Mouse (Mus musculus) frontal cortex, postnatal 14 days (tissue): Measurements from ENCODE around the gene Klk1b24.
"Not testable (repeated sequence)": the region's sequence is repeated elsewhere in the genome, so short reads cannot be mapped to it uniquely, and the experiment has no call there.

Source experiments
- DNase-seq, 2 experiments: peaks; one replicate each; pipeline ENCODE4 v3.0.0; 2022; ENCODE audit warnings: low spot score in 2 of 2

Gene Klk1b24

DNA sequence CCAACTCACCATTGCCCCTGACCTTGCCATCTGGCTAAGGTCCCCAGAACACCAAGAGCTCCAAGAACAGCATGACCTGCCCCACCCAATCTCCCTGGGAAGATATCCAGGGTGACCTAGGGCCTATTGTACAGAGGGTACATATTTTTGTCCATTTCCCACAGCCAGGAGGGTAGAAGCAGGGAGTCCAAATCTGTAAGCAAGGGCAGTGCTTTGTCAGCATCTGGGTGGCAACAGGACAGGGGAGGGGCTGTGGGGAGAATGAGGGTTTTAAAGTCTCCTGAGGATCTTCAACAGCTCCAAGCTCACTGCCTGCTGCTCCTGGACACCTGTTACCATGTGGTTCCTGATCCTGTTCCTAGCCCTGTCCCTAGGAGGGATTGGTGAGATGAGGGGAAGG lies at the start of gene Klk1b24:
Gene Klk1b24, plus strand, starts transcription at position 301 of the 400 bp plus-strand sequence.
- DNase-seq: not testable (repeated sequence)

DNA sequence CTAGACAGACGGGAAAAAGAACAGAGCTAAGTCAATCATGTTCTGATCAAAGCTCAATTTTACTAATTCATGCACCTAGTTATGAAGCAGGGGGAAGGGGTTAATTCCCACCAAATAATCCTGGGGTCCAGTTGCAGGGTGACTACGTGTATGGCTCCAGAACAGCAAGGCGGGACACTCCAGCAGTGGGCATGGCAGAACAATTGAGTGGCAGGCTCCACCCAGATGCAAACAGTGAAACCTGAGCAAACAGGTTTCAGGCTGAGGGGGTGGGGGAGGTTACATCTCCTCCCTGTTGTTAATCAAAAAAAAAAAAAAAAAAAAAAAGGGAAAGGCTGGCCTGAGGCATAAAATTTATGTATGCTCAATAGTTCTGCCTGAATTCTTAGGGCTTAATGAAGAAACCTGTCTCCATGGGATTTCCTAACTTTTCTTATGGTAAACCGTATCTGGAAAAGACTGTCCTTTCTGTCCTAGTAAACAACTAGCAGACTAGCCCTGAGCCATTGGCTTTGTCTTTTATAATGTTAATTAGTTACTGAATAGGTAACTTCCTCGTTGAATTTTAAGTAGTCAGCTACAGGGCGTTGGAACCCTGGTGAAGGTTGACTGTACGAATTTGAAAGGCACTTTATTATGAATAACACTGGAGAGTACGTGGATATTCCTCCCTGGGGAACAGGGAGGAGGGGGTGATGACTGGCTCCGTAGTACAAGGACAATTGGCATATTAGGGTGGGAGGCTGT lies 8.6 kb upstream of the Klk1b24 start:
- DNase-seq: no peak

DNA sequence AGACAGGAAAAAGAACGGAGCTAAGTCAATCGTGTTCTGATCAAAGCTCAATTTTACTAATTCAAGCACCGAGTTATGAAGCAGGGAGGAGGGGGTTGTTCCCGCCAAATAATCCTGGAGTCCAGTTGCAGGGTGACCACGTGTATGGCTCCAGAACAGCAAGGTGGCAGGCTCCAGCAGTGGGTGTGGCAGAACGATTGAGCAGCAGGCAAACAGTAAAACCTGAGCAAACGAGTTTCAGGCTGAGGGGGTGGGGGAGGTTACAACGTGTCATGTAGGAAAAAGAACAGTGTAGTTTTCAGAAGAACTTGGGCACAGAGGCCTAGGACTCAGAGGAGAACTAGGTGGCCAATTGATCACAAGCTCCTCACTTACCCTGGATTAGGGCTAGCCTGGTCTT lies 1.5 kb upstream of the Klk1b24 start:
- not testable (repeated sequence) for DNase-seq

DNA sequence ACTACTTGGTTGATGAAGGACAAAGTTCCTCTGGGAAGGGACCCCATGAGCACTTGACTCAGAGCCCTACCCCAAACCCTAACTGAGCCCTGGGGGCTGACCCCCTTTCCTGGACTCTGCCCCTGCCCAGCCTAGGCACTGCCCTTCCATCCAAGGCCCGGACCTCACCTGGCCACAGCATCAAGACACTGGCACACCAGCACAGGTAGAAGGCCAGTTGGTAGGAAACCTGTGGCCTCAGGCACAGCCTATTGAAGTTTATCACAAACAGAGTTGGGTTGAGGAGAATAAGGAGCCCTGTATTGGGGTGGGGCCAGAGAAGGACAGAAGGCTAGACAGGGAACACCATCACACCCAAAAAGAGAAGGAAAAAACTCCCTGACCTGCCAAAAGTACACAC lies 5.4 kb downstream of the Klk1b24 start:
- not testable (repeated sequence) for DNase-seq

DNA sequence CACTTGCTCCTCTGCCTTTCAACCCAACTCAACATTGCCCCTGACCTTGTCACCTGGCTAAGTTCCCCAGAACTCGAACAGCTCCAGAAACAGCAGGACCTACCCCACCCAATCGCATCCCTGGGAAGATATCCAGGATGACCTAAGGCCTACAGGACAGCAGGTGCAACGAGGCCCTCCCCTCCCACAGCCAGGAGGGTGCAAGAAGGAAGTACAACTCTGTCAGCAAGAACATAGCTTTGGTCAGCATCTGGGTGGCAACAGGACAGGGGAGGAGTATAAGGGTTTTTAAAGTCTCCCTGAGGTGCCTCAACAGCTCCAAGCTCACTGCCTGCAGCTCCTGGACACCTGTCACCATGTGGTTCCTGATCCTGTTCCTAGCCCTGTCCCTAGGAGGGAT lies 9.9 kb downstream of the Klk1b24 start, which contains the start of gene Klk1b3:
Gene Klk1b3, plus strand, starts transcription at position 301 of the 400 bp plus-strand sequence.
- no peak for DNase-seq

DNA sequence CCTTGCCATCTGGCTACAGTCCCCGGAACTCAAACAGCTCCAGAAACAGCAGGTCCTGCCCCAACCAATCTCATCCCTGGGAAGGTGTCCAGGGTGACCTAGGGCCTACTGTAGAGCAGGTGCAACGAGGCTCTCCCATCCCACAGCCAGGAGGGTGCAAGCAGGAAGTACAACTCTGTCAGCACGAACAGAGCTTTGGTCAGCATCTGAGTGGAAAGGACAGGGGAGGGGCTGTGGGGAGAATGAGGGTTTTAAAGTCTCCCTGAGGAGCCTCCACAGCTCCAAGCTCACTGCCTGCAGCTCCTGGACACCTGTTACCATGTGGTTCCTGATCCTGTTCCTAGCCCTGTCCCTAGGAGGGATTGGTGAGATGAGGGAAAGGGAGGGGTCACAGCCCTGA lies 19.1 kb downstream of the Klk1b24 start, which contains the start of gene Klk1b4:
Gene Klk1b4, plus strand, starts transcription at position 301 of the 400 bp plus-strand sequence.
- DNase-seq: not testable (repeated sequence)

DNA sequence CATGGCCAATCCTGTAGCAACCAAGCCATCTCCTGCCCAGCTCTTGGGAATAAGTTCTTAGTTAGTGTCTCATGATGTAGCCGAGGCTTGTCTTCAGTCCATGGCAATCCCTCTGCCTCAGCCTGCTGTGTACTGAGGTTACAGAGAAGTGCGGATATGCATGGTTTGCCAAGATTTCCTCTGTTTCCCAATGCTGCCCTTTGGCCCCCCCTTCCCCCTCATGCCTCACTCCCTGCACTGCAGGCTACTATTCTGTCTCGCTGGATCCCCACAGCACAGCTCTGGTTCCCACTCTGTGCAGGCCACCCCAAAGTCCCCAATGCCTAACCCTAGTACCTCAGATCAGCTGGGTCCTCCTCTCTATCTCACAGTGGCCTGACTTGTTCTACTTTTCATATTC lies 20.3 kb downstream of the Klk1b24 start:
- DNase-seq: no peak

DNA sequence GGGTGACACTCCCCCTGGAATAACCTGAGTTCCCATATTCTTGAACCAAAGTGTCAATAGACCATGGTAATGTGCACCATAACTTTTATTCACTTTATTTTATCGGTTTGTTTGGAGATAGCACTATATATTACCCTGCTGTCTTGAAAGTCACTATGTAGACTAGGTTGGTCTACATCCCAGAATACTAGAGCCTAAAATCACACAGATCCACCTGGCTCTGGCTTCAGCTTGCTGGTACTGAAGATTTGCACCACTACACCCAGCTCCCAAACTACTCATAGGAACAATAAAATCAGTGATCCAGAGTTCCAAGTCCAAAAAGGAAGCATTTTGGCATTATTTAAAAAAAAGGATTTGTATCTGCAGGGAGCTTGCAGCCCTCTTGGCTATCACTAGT lies 27.6 kb downstream of the Klk1b24 start, which contains the start of gene Klk1b5:
Gene Klk1b5, plus strand, starts transcription at position 301 of the 400 bp plus-strand sequence.
- DNase-seq: no peak

DNA sequence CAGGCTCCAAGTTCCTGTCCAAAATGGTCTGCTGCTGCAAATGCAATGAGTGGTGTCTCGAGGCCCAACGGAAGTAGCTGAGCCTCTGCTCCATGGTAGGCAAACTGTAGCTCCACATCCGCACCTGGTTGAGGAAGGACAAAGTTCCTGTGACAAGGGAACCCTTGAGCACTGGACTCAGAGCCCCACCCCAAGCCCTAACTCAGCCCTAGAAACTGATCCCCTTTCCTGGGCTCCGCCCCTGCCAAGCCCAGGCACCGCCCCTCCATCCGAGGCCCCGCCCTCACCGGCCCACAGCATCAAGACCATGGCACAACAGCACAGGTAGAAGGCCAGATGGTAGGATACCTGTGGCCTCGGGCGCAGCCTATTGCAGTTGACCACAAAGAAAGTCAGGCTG lies 33.6 kb downstream of the Klk1b24 start:
- DNase-seq: not testable (repeated sequence)

DNA sequence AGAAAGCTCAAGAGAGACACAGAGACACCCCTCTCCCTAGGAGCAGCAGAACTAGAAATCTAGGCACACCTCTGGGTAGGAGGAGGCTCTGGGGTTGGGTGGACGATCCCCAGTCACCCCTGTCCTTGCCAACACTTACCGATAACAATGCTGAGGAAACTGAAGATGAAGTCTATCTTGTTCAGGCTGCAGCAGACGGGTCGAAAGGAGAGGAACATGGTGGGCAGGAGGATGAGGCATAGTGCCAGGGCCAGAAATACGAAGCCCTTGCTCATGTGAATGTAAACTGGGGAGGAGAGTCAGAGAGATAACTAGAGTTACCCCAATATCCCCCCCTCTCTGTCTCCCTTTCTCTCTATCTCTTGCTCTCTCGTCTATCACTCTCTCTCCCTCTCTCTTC lies 34.3 kb downstream of the Klk1b24 start:
- DNase-seq: not testable (repeated sequence)

DNA sequence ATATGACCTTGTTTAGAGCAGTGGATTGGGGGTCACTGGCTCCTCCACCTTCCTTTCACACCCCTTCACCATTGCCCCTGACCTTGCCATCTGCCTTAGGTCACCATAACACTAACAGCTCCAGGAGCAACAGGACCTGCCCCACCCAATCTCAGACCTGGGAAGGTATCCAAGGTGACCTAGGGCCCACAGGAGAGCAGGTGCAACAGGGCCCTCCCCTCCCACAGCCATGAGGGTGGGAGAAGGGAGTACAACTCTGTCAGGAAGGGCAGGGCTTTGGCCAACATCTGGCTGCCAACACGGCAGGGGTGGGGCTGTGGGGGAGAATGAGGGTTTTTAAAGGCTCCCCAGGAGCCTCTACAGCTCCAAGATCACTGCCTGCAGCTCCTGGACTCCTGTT lies 37.0 kb downstream of the Klk1b24 start, which contains the start of gene Klk1:
Gene Klk1, plus strand, starts transcription at position 285 of the 400 bp plus-strand sequence.
- DNase-seq: no peak

DNA sequence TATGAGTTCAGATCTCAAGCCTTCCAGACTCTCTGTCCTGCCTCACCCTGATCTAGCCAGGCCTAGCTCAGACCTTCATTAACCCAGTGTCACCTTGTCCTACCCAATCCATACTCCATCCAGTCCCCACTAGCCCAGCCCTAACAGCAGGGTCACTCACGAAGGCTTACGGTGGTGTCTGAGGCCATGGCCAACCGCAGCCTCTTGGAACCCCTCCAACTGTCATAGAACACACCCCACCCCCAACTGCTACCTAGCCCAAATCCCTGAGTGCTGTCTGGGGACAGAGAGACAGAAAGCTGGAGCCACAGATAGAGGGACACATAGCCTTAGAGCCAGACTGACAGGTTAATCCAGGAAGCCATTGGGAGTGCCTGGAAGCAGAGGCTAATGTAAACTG lies 47.9 kb downstream of the Klk1b24 start, which contains the start of gene Gm36864:
Gene Gm36864, plus strand, starts transcription at position 269 of the 400 bp plus-strand sequence.
- DNase-seq: no peak

DNA sequence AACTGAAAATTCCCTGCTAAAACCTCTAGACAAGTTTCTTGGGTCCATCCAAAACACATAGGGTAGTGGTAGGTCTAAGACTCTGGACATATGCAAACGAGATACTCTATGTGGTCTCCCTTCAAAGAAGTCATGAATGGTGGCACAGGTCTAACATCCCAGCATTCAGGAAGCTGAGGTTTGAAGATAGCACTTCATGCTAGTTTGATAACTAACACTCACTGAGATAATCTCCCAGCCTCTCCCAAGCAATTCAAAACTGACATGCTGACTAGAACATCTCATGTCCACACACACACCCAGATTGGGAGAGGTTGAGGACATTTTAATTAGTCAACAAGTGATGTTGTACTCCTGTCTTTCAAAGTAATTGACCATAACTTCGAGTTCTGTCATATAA lies 51.9 kb downstream of the Klk1b24 start:
- DNase-seq: no peak

DNA sequence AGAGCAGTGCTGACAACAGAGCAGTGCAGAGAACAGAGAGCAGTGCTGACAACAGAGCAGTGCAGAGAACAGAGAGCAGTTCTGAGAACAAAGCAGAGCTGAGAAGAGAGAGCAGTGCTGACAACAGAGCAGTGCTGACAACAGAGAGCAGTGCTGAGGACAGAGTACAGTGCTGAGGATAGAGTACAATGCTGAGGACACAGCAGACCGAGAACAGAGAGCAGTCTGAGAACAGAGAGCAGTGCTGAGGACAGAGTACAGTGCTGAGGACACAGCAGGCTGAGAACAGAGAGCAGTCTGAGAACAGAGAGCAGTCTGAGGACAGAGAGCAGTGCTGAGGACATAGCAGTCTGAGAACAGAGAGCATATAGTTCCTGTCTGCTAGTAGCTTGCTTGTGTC lies 52.7 kb downstream of the Klk1b24 start:
- no peak for DNase-seq

DNA sequence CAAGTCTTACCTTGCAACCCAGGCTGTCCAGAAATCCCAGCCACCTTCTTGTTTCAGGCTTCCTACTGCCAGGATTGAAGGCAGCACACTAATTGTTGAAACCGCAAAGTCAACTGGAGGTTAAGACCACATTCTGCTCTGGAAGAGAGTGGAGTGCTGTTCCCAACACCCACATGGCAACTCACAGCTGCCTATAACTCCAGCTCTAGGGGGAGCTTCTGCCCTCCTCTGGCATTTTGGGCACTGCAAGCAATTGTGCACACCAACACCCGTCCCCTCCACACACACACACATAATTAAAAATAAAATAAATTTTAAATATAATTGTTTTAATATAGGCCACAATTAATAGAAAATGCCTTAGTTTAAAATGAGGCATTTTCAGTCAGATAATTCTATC lies 53.1 kb downstream of the Klk1b24 start:
- DNase-seq: no peak
